Mouse (Mus musculus) heart, adult 11 months (tissue): ENCODE data around the gene Olfr776.
"Not testable (repeated sequence)": the region's sequence is repeated elsewhere in the genome, so short reads cannot be mapped to it uniquely, and the experiment has no call there.

Experiments
- DNase-seq: peaks from one replicate; pipeline ENCODE4 v3.0.0; 2022

Gene Olfr776

GRCm38 (mm10) chr10:129258827-129259226 is at the start of gene Olfr776:
Olfr776 (plus strand) TSS chr10:129259127.
- no peak for DNase-seq

- DNase-seq = no peak
Measured at GRCm38 (mm10) chr10:129230737-129231136, 28.2 kb upstream of the Olfr776 start.

GRCm38 (mm10) chr10:129235904-129236303 is 23.0 kb upstream of the Olfr776 start, which contains the start of gene Olfr774:
Olfr774 (plus strand) TSS chr10:129236204.
- DNase-seq = no peak

- DNase-seq = no peak
Measured at GRCm38 (mm10) chr10:129248112-129248511, 10.8 kb upstream of the Olfr776 start, which contains the start of gene Olfr775. Olfr775 (plus strand) TSS chr10:129248412.

GRCm38 (mm10) chr10:129271081-129271535 is 12.2 kb downstream of the Olfr776 start, which contains the start of gene Olfr777:
Olfr777 (minus strand) TSS chr10:129271485.
- no peak for DNase-seq

GRCm38 (mm10) chr10:129312973-129313372 is 54.0 kb downstream of the Olfr776 start:
- DNase-seq = not testable (repeated sequence)

- DNase-seq = not testable (repeated sequence)
Measured at GRCm38 (mm10) chr10:129313521-129313920, 54.6 kb downstream of the Olfr776 start.
